ENCODE assay signal across 8 mouse cellular contexts in genomic region chr5:5663655-5664370, GRCm38 (mm10). TPM values are rescaled to one million over a fixed set of nuclear protein-coding genes. Genes with fewer than 3 reads are reported as not detected.
DNase-seq lines count a peak whose midpoint lies in the region; ATAC-seq and TF ChIP-seq lines count a peak whose summit lies in the region.

Cfap69 (minus strand) TSS chr5:5664239.

- H3K79me2 ChIP-seq in C2C12 (ENCODE audit: control insufficient read depth, insufficient read depth) (peaks cover 30% of the 10 kb centered on the region), myocyte (ENCODE audit: control insufficient read depth, insufficient read depth) (no peaks in the 10 kb centered on the region)

- peaks cover 20% of the 10 kb centered on the region for H3K4me1 ChIP-seq in forebrain, embryonic 10.5 days
- peaks cover 9% of the 10 kb centered on the region; the same call in 1 of the 2 replicates for H3K4me1 ChIP-seq in heart, embryonic 13.5 days
- H3K4me1 ChIP-seq in kidney, embryonic 16.5 days (ENCODE audit: insufficient read depth, low read length): peaks cover 4% of the 10 kb centered on the region; the same call in 1 of the 2 replicates
- no peaks in the 10 kb centered on the region; the same call in 1 of the 2 replicates for H3K4me1 ChIP-seq in limb, embryonic 15.5 days

- H3ac ChIP-seq in C2C12 (ENCODE audit: control insufficient read depth, insufficient read length, low read depth): peak within 1 kb of the TSS; percentile 47
- H3ac ChIP-seq in myocyte (ENCODE audit: control insufficient read depth, insufficient read length): peak within 1 kb of the TSS; percentile 45

- DNase-seq in brain, embryonic 14.5 days (ENCODE audit: low read depth): peak; percentile 97
- DNase-seq in forebrain, embryonic 10.5 days (ENCODE audit: extremely low spot score, low spot score): peak; percentile 94
- peak; percentile 87 for DNase-seq in testis, postnatal 14 days (ENCODE audit: low spot score)

- H3K9ac ChIP-seq in heart, embryonic 13.5 days: peak within 1 kb of the TSS; percentile 75
- H3K9ac ChIP-seq in kidney, embryonic 16.5 days (replicated peaks; ENCODE audit: low read length): peak within 1 kb of the TSS; percentile 68
- peak within 1 kb of the TSS; percentile 58 for H3K9ac ChIP-seq in limb, embryonic 15.5 days

- H3K27me3 ChIP-seq in C2C12 (ENCODE audit: control insufficient read depth, insufficient read depth, insufficient read length): no peaks in the 10 kb centered on the region
- peaks cover 5% of the 10 kb centered on the region; the same call in 1 of the 2 replicates for H3K27me3 ChIP-seq in forebrain, embryonic 10.5 days (ENCODE audit: poor library complexity, severe bottlenecking)
- H3K27me3 ChIP-seq in heart, embryonic 13.5 days (replicated peaks): peaks cover 7% of the 10 kb centered on the region; the same call in 1 of the 2 replicates
- no peaks in the 10 kb centered on the region for H3K27me3 ChIP-seq in kidney, embryonic 16.5 days (ENCODE audit: insufficient read depth, low read length)
- 0 out of 2 replicates have a peak, but pooled peaks cover 2% of the 10 kb centered on the region for H3K27me3 ChIP-seq in limb, embryonic 15.5 days
- no peaks in the 10 kb centered on the region for H3K27me3 ChIP-seq in myocyte (ENCODE audit: control insufficient read depth, insufficient read depth, insufficient read length)

- peak; percentile 80; the same call in 1 of the 2 replicates for ATAC-seq in heart, embryonic 13.5 days (ENCODE audit: extremely low read depth, insufficient number of reproducible peaks, low FRiP score, low TSS enrichment)
- peak; percentile 98 for ATAC-seq in kidney, embryonic 16.5 days (ENCODE audit: low FRiP score, low TSS enrichment)
- ATAC-seq in limb, embryonic 15.5 days (ENCODE audit: insufficient number of reproducible peaks, low FRiP score, low TSS enrichment, low read depth): peak; percentile 90

- H3K9me3 ChIP-seq in forebrain, embryonic 10.5 days: no peaks in the 10 kb centered on the region
- H3K9me3 ChIP-seq in heart, embryonic 13.5 days: no peaks in the 10 kb centered on the region
- H3K9me3 ChIP-seq in kidney, embryonic 16.5 days (ENCODE audit: low read length): no peaks in the 10 kb centered on the region
- no peaks in the 10 kb centered on the region for H3K9me3 ChIP-seq in limb, embryonic 15.5 days

- H3K4me2 ChIP-seq in heart, embryonic 13.5 days: peak within 1 kb of the TSS; percentile 79
- H3K4me2 ChIP-seq in kidney, embryonic 16.5 days (replicated peaks; ENCODE audit: low read depth, low read length): peak within 1 kb of the TSS; percentile 94
- peak within 1 kb of the TSS; percentile 97 for H3K4me2 ChIP-seq in limb, embryonic 15.5 days
- H3K4me2 ChIP-seq in myocyte (ENCODE audit: low read depth): peak within 1 kb of the TSS; percentile 95

- H3K4me3 ChIP-seq in C2C12 (ENCODE audit: insufficient read depth, poor library complexity, severe bottlenecking) (peak within 1 kb of the TSS; percentile 40), myocyte (peak within 1 kb of the TSS; percentile 33)
- H3K4me3 ChIP-seq in forebrain, embryonic 10.5 days: peak within 1 kb of the TSS; percentile 84
- H3K4me3 ChIP-seq in heart, embryonic 13.5 days: peak within 1 kb of the TSS; percentile 72
- peak within 1 kb of the TSS; percentile 70 for H3K4me3 ChIP-seq in kidney, embryonic 16.5 days (ENCODE audit: low read length)
- peak within 1 kb of the TSS; percentile 72 for H3K4me3 ChIP-seq in limb, embryonic 15.5 days

- no peak for TF ChIP-seq CTCF in C2C12 (IDR thresholded peaks at IDR 0.05; ENCODE audit: control insufficient read depth, insufficient read depth, insufficient read length)
- TF ChIP-seq CTCF in brain, embryonic 14.5 days (IDR thresholded peaks at IDR 0.05; ENCODE audit: borderline replicate concordance, extremely low read depth, insufficient read depth, insufficient read length): no peak

- H3K36me3 ChIP-seq in C2C12 (ENCODE audit: control insufficient read depth, insufficient read depth) (peaks cover 18% of the 10 kb centered on the region), myocyte (ENCODE audit: control insufficient read depth, insufficient read depth) (peaks cover 4% of the 10 kb centered on the region)
- H3K36me3 ChIP-seq in forebrain, embryonic 10.5 days (replicated peaks): peaks cover under 1% of the 10 kb centered on the region; the same call in 1 of the 2 replicates
- H3K36me3 ChIP-seq in heart, embryonic 13.5 days: 0 out of 2 replicates have a peak, but pooled peaks cover under 1% of the 10 kb centered on the region
- H3K36me3 ChIP-seq in kidney, embryonic 16.5 days (ENCODE audit: insufficient read depth, low read length): no peaks in the 10 kb centered on the region
- H3K36me3 ChIP-seq in limb, embryonic 15.5 days: no peaks in the 10 kb centered on the region

- H3K27ac ChIP-seq in forebrain, embryonic 10.5 days: peak within 1 kb of the TSS; percentile 88
- H3K27ac ChIP-seq in heart, embryonic 13.5 days (replicated peaks): no peak within 1 kb of the TSS
- no peak within 1 kb of the TSS for H3K27ac ChIP-seq in kidney, embryonic 16.5 days (ENCODE audit: low read length)
- no peak within 1 kb of the TSS for H3K27ac ChIP-seq in limb, embryonic 15.5 days

- peaks cover 9% of the 10 kb centered on the region for H3K79me3 ChIP-seq in C2C12 (ENCODE audit: low read depth)

- under 1% methylated on average over 48 of the region's 48 CpGs for WGBS in forebrain, embryonic 10.5 days
- under 1% methylated on average over 47 of the region's 48 CpGs for WGBS in heart, embryonic 13.5 days
- WGBS in kidney, embryonic 16.5 days: 0% methylated on average over 46 of the region's 48 CpGs
- under 1% methylated on average over 47 of the region's 48 CpGs for WGBS in limb, embryonic 15.5 days

- TF ChIP-seq POLR2A in brain, embryonic 14.5 days (IDR thresholded peaks at IDR 0.05; ENCODE audit: borderline replicate concordance, extremely low read depth, insufficient read depth, insufficient read length, poor library complexity, severe bottlenecking): peak; percentile 55; the same call in 1 of the 2 replicates
- TF ChIP-seq POLR2A in myocyte (IDR thresholded peaks at IDR 0.05; ENCODE audit: insufficient read length, low read depth): peak; percentile 21

TF ChIP-seq in C2C12, 6 proteins besides CTCF, POLR2A, EP300 and RAD21:
- TF ChIP-seq MYOD1 (IDR thresholded peaks at IDR 0.05; ENCODE audit: control insufficient read depth, insufficient read length, low read depth) (no peak), USF1 (IDR thresholded peaks at IDR 0.05; ENCODE audit: low read depth) (no peak), CEBPB (IDR thresholded peaks at IDR 0.05; ENCODE audit: low read depth) (no peak), MAX (IDR thresholded peaks at IDR 0.05) (no peak), MYOG (IDR thresholded peaks at IDR 0.05; ENCODE audit: control insufficient read depth, extremely low read depth, insufficient read length) (no peak), FOSL1 (IDR thresholded peaks at IDR 0.05; ENCODE audit: insufficient read depth, low read length, poor library complexity, severe bottlenecking) (no peak)

TF ChIP-seq in myocyte, 11 proteins besides CTCF, POLR2A, EP300 and RAD21:
- TF ChIP-seq REST (IDR thresholded peaks at IDR 0.05; ENCODE audit: insufficient read depth, insufficient read length) (no peak), MYOD1 (IDR thresholded peaks at IDR 0.05; ENCODE audit: control insufficient read depth in 1 of 3, insufficient read length in 2 of 3, low read depth in 2 of 3) (peak in 1 of 3 experiments; percentile 5), POLR2AphosphoS2 (IDR thresholded peaks at IDR 0.05; ENCODE audit: insufficient read length, low read depth) (peak; percentile 75), TCF12 (IDR thresholded peaks at IDR 0.05; ENCODE audit: insufficient read depth, poor library complexity, severe bottlenecking) (no peak)
TF ChIP-seq in myocyte: peak in this region for 2.

RNA-seq across cellular contexts. Expression of gene Cfap69, which starts in this region (rescaled TPM):
- polyA plus RNA-seq in C2C12 (2012; fragmentation: generic; extraction: Trizol) (4.3 TPM), myocyte (2012; fragmentation: generic; extraction: Trizol) (2.3 TPM)
- 9.2 and 9.9 TPM in 2 replicates for polyA plus RNA-seq in brain, embryonic 14.5 days (2012; rRNA removed)
- 3.7 and 3.8 TPM in 2 replicates for polyA plus RNA-seq in forebrain, embryonic 10.5 days (2016; fragmentation: Nextera tagmentation; extraction: Ambion mirVana)
- 0.78 and 1.4 TPM in 2 replicates for polyA plus RNA-seq in heart, embryonic 13.5 days (2015; fragmentation: Nextera tagmentation; extraction: Ambion mirVana)
- 2.8 and 4.2 TPM in 2 replicates for polyA plus RNA-seq in kidney, embryonic 16.5 days (2015; fragmentation: Nextera tagmentation; extraction: Ambion mirVana)
- 1.9 and 2.1 TPM in 2 replicates for polyA plus RNA-seq in limb, embryonic 15.5 days (2015; fragmentation: Nextera tagmentation; extraction: Ambion mirVana)

Comparison
In these comparisons a context has a peak if more than half of its experiments do, and no peak if none do; other contexts are left out.
1. H3K4me3 ChIP-seq: peak in every context shown above with its lines; median percentile 84 in forebrain, embryonic 10.5 days; 72 in heart, embryonic 13.5 days; 72 in limb, embryonic 15.5 days; 70 in kidney, embryonic 16.5 days; 40 in C2C12; 33 in myocyte.